8 mouse cellular contexts compared by ENCODE assay signal in genomic region chr16:41532661-41533551, GRCm38 (mm10).
DNase-seq lines count a peak whose midpoint lies in the region; ATAC-seq lines count a peak whose summit lies in the region.

No protein-coding gene starts in this region.

- intact Hi-C loops in heart, postnatal 10 days (cut with DNase I): no loop called here
- intact Hi-C loops in left cerebral cortex, postnatal 10 days (cut with DNase I): no loop called here

- no peaks in the 10 kb centered on the region for H3K36me3 ChIP-seq in embryonic facial prominence, embryonic 13.5 days
- H3K36me3 ChIP-seq in neural tube, embryonic 11.5 days (ENCODE audit: control insufficient read depth, insufficient read depth, low read length): no peaks in the 10 kb centered on the region

- peaks cover 9% of the 10 kb centered on the region; the same call in 1 of the 2 replicates for H3K4me1 ChIP-seq in embryonic facial prominence, embryonic 13.5 days
- H3K4me1 ChIP-seq in neural tube, embryonic 11.5 days (ENCODE audit: control insufficient read depth, insufficient read depth, low read length): no peaks in the 10 kb centered on the region

- no peak overlapping the region; the same call in 1 of the 2 replicates for H3K27ac ChIP-seq in embryonic facial prominence, embryonic 13.5 days
- peak overlapping the region; percentile 76 for H3K27ac ChIP-seq in neural tube, embryonic 11.5 days (ENCODE audit: low read depth, low read length)

- H3K9ac ChIP-seq in embryonic facial prominence, embryonic 13.5 days: peak overlapping the region; percentile 76
- H3K9ac ChIP-seq in neural tube, embryonic 11.5 days (ENCODE audit: low read length): peak overlapping the region; percentile 75

- H3K27me3 ChIP-seq in embryonic facial prominence, embryonic 13.5 days: peaks cover 12% of the 10 kb centered on the region; the same call in 1 of the 2 replicates
- no peaks in the 10 kb centered on the region for H3K27me3 ChIP-seq in neural tube, embryonic 11.5 days (ENCODE audit: control insufficient read depth, insufficient read depth, low read length)

- peak overlapping the region; percentile 63 for H3K4me3 ChIP-seq in embryonic facial prominence, embryonic 13.5 days
- peak overlapping the region; percentile 62 for H3K4me3 ChIP-seq in neural tube, embryonic 11.5 days (ENCODE audit: low read depth, low read length)

- H3K9me3 ChIP-seq in embryonic facial prominence, embryonic 13.5 days: no peaks in the 10 kb centered on the region
- H3K9me3 ChIP-seq in neural tube, embryonic 11.5 days (ENCODE audit: control insufficient read depth, low read length): no peaks in the 10 kb centered on the region

- ATAC-seq in embryonic facial prominence, embryonic 13.5 days (ENCODE audit: insufficient number of reproducible peaks, insufficient read depth, low FRiP score, low TSS enrichment, low read depth): peak; percentile 79
- ATAC-seq in neural tube, embryonic 11.5 days (ENCODE audit: insufficient read depth, low FRiP score, low TSS enrichment): peak; percentile 96

- under 1% methylated on average over 38 of the region's 38 CpGs for WGBS in embryonic facial prominence, embryonic 13.5 days
- under 1% methylated on average over 38 of the region's 38 CpGs for WGBS in neural tube, embryonic 11.5 days

- H3K4me2 ChIP-seq in embryonic facial prominence, embryonic 13.5 days: peak overlapping the region; percentile 78
- peak overlapping the region; percentile 84 for H3K4me2 ChIP-seq in neural tube, embryonic 11.5 days (ENCODE audit: low read depth)

- DNase-seq in adrenal gland, adult 2 months: peak; percentile 13
- no peak for DNase-seq in adrenal gland, adult 8-10 months
- peak; percentile 11 for DNase-seq in ZHBTc4 (ENCODE audit: low read depth, low spot score)
- DNase-seq in heart, postnatal 10 days: peak; percentile 10 to 19
- peak; percentile 61 to 67 for DNase-seq in left cerebral cortex, postnatal 10 days (ENCODE audit: extremely low spot score in 1 of 2, low spot score in 2 of 2)
- DNase-seq in neural tube, embryonic 11.5 days (ENCODE audit: low spot score): peak; percentile 81
- no peak for DNase-seq in urinary bladder, postnatal 4 days (ENCODE audit: low spot score in 2 of 2)

Comparison
In these comparisons a context has a peak if more than half of its experiments do, and no peak if none do; other contexts are left out.
1. DNase-seq: peak in adrenal gland, adult 2 months (single experiment), ZHBTc4 (single experiment), heart, postnatal 10 days (2 of 2), left cerebral cortex, postnatal 10 days (2 of 2) and neural tube, embryonic 11.5 days (single experiment); none in adrenal gland, adult 8-10 months (single experiment) and urinary bladder, postnatal 4 days (0 of 2).